Mouse (Mus musculus) cerebral cortex, adult 2 months (tissue): ENCODE data around the gene Htr1d.

Experiments used
- WGBS: fragments of 180-500 bp; shearing (Covaris S2); methylation state at CpG from one replicate; pipeline ENCODE4 v1.1.7; 2018; 5-methylcytosine and 5-hydroxymethylcytosine counted together

The Htr1d gene

DNA sequence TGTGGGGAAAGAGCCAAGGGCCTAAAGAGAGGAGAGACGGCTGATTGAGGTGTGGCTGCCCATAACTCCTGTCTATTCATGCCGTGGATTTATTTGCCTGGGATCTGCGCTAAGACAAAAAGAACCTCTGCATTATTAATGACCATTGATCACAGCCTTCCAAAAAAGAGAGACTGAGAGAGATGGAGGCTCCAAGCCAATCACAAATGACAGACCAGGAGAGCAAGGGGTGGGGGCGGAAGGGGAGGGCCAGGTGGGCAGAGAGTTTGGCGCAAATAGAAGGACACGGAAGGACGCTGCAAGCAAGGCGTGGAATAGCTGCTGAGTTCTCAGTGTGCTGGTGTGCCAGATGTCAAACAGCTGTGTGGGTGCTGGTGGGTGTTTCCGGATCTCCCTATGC, at the start of gene Htr1d:
Gene Htr1d, plus strand, starts transcription at position 301 of the 400 bp plus-strand sequence.
- WGBS: 86% methylated on average over 9 of the region's 9 CpGs

- 72% methylated on average over 5 of the region's 5 CpGs for WGBS
Measured at GRCm38 (mm10) chr4:136377001-136377400, 46.3 kb upstream of the Htr1d start.

DNA sequence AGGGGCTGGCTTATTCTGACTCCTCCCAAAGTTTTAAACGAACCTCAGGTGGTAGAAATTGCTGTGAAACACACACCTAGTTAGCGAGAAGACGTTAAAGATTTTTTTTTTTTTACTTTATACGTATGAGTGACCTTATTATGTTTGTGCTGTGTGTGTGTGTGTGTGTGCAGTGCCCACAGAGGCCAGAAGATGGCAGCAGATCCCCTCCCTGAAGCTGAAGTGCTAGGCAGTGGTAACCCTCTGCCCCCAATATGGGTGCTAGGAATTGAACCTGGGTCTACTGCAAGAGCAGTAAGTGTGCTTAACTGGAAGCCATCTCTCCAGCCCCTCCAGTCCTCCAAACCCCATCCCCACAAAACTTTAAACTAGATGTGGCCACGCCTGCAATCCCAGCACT, 40.3 kb upstream of the Htr1d start:
- 91% methylated on average over 5 of the region's 5 CpGs for WGBS

DNA sequence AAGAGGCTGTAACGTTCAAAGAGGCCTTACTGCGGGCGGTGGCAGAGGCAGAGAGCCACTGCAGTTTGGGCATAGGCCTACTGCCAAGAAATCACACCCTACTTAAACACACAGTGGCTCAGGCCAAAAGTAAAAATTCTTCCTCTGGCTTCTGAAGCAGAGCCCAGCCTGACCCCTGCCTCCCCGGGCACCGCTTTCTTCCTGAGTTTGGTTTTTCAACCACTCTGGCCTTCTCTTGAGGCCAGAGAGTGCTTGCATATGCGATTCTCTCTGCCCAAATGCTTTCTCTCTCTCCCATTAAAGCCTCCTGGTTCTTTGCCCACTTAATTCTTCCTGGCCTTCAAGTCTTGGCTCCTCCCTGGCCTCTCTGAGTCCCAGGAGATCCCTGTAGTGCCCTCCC, 39.5 kb upstream of the Htr1d start:
- WGBS: 61% methylated on average over 6 of the region's 6 CpGs

DNA sequence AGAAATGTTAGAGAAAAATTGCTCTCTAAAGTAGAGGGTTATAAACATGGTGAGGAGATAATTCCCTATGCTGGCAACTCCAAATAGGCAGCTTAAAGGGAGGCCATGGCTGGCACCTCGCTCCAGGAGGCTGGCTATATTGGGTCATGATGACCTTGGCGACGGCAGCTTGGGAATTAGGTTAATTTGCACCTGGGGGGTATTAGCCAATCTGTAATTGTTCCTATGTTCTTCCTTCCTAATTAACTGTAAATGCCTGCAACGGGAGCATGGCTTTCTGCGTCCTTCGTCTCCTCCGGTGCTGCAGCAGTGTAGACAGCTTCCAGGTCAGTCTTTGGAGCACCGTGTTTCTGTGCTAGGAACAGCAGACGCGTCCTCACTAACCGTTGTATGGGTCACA, 36.1 kb upstream of the Htr1d start:
- 64% methylated on average over 11 of the region's 11 CpGs for WGBS

DNA sequence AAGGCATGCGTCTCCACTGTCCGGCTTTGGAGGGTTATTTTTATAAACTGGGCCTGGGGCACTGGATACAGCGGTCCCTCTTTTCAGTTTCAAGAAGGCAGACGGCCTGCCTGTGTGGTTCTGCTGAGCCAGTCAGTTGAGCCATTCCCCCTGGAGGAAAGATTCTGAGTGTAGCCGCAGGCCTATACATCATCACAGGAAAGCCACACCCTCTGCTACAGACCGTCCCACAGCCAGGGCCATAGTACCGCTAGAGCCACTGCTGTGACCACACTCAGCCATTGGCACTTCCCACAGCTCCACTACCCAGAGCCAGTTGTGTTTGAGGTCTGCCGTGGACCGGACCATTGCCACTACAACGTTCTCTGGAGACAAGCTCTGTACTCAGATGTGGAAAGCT, 21.5 kb upstream of the Htr1d start:
- 89% methylated on average over 10 of the region's 10 CpGs for WGBS

- WGBS: 66% methylated on average over 11 of the region's 11 CpGs
Measured at GRCm38 (mm10) chr4:136407831-136408230, 15.5 kb upstream of the Htr1d start.

DNA sequence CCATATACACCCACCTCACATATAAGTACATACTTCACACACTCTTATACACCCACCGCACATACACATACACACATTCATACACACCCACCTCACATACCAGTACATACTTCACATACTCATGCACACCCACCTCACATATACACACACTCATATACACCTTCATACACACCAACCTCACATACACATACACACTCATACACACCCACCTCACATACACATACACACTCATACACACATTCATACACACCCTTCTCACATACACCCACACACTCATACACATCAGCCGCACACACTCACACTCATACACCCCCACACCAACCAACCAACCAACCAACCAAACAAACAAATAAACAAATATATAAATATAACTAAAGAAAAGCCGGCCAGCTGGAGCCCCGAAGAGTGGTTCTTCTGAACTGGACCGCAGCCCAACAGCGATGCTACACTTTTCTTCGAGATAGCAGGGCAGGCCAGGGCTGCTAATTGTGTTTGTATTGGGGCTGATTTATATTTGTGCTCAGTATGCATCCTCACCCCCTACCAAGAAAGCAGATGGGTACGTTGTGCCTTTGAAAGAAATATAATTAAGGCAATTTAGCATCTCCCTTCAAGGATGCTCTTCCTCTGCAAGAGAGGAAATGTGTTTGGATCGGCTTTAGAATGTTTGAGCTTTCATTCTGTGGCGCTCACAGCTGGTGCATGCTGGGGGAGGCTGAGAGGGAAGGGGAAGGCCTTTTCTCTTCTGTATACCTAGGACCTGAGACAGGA, 11.1 kb upstream of the Htr1d start:
- WGBS: 50% methylated on average over 10 of the region's 10 CpGs

DNA sequence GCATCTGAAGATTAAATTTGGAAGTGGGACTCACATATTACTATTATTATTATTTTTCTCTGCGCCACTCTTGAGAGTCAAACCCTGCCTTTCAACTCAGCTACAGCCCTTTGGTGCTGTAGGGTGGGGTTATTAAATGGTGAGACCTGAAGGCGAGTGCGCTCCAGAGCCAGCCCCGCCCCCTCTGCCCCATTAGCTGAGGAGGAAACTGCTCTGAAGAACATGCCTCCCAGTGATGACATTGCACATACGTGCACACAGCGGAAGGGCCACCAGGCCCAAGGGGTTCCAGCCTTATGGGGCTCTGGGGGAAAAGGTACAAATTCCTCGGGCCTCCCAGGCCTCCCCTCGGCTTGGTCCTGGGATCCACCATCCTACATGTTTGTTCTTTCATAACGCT, 7.8 kb upstream of the Htr1d start:
- 89% methylated on average over 9 of the region's 9 CpGs for WGBS

DNA sequence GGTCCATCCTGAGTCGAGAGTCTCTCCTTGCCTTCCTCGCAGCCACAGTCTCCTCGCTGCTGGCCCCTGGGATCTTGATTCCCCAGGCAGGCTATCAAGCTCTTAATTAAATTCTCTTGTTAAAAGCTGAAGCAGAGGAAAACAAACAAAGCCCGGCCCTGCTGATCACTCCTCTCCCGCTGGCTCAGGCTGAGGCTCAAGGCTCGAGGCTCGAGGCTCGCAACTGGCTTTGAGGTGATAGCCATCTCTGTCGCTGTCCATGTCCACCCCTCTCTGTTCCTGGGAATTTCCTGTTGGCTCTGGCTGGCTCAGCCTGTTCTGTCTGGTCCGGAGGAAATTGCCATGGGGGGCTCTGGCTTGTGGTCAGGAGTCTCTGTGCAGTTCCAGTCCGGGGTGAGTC, 4.4 kb upstream of the Htr1d start:
- 45% methylated on average over 11 of the region's 11 CpGs for WGBS

DNA sequence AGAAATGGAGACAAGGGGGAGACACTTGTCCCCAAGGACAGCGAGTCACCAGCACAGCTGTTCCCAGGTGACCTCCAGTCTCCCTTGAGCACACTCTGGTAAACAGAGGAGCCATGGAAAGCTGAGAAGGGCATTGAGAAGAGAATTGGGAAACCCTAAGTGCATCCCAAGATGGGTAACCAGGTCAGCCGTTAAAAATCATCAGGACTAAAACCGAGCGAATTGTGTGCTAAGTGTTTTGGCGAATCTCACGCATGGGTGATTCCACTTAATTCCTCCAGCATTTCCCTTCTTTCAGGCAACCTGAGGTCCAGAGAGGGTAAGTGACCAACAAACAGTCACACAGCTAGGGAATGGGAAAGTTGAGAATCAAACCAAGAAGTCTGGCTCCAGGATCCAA, 3.9 kb upstream of the Htr1d start:
- 74% methylated on average over 6 of the region's 6 CpGs for WGBS

DNA sequence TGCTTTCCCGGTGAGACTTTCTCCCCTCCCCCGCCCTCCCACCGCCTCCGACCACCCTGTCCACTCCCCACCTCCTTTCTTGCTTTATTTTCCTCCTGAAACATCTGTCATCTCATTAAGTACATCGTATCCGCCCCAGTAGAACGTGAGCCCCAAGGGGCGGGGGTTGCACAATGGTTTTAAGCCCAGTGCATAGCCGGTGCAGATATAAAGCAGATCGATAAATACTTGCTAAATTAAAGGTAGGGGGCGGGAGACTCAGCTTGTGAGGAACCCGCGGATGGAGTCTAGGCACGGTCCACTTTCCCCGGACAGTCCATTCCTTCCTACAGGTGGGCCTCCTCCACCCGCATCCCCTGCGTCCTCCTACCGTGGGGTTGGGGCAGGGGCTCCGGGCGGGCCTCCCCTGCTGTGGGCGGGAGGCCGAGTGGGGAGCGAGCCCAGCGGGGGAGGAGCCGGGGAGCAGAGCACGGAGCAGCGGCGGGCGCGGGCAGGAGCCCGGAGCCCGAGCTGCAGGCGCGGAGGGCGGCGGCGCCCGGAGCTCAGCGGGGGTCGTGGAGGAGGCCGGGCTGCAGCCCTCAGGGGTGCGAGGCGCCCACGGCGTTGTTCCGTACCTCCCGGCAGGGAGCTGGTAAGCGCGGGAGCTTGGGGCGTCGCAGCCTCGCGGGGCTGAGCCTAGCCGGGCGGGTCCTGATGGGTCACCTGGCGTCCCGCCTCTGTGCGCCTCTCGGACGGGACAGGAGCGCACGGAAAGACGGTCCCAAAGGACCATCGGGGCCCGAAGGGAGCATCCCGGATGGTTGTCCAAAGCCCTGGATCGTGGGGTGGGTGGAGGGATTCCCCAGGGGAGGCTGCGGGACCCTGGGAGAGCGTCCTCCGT, 1.0 kb downstream of the Htr1d start:
- 1% methylated on average over 66 of the region's 70 CpGs for WGBS

DNA sequence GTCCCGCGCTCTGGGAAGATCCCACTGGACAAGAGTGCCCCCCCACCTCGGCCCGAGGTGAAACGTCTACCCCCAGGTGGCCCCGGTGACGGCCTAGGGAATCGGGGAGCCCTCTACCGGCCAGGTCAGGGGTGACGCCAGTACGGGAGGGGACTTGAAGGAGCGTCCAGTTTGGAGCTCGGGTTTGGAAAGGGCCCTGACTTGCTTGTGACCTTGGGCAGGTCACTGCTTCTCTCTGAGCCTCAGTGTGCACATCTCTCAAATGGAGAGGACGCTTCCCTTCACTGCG, 1.6 kb downstream of the Htr1d start:
- WGBS: 6% methylated on average over 15 of the region's 15 CpGs

DNA sequence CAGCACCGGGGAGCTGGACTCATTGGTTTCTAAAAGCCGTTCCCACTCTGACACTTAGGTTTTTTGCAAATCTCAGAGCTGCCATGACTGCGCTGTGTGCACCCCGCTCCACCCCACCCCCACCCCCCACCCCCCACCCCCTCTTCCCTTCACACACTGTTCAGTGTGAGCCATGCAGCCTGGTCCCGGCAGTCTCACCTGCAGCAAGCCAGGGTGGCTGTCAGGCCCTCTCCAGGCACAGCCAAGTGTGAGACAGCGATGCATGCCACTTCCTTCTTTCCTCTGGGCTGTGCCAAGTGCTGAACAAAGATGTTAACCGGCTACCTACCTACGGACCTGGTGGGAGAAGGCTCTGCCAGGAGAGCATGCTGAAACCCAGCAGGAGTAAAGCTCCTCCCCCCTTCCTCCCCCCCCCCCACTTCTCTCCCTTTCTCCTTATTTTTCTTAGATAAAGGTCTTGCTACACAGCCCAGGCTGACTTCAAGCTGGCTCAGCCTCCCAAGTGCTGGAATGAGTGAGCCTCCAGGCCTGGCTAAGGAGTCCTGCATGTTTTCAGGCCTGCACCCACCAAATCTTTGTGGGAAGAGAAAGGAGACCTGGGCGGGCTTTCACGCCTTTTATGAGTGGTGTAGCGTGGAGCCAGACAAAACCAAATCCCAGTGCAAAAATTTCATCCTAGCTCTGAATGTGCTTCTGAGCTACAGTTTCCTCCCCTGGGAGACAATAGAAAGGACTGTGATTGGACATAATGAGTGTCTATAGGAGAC, 7.5 kb downstream of the Htr1d start:
- WGBS: 35% methylated on average over 11 of the region's 11 CpGs

- WGBS: 12% methylated on average over 3 of the region's 3 CpGs
Measured at GRCm38 (mm10) chr4:136431376-136431693, 8.0 kb downstream of the Htr1d start.

DNA sequence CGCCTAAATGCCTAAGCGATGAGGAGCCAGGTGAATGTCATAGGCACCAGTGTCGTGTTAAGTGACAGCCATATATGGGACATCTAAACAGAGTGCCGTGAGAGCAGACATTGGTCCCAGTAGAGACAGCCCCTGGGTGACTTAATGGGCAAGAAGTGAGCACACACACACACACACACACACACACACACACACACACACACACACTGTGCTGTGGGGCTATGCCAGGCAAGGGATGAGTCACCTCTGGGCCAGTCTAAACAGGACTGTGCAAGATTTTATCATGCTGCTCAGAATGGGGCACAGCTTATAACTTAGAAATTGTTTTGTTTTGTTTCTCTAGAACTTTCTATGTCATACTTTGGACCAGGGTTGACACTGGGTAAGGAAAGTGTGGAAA, 10.7 kb downstream of the Htr1d start:
- 96% methylated on average over 4 of the region's 4 CpGs for WGBS

DNA sequence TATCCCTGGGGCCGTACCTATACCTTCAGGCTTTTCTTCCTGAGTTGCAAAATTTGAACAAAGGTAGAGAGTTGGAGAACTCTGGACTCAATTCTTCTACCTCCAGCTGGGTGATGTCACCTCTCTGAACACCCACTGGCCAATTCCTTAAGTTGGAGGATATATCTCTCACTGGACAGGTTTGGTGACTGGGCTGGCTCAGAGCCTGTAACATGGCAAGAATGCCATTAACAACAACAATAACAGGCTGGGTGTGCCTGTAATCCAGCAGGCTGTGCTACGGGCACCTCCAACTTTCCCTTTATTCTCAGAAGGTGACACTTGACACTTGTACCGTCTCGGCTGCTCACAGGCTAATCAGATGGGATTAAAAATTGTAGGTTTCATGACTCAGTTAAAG, 15.8 kb downstream of the Htr1d start:
- 77% methylated on average over 4 of the region's 4 CpGs for whole genome bisulfite sequencing

- 79% methylated on average over 15 of the region's 15 CpGs for WGBS
Measured at GRCm38 (mm10) chr4:136441354-136442043, 18.2 kb downstream of the Htr1d start.

GRCm38 (mm10) chr4:136444561-136444960, 21.2 kb downstream of the Htr1d start:
- 71% methylated on average over 4 of the region's 4 CpGs for WGBS

GRCm38 (mm10) chr4:136449795-136450194, 26.5 kb downstream of the Htr1d start:
- WGBS: 93% methylated on average over 5 of the region's 5 CpGs

GRCm38 (mm10) chr4:136450271-136450670, 26.9 kb downstream of the Htr1d start:
- 86% methylated on average over 4 of the region's 4 CpGs for WGBS

- 48% methylated on average over 6 of the region's 6 CpGs for WGBS
Measured at GRCm38 (mm10) chr4:136451564-136451963, 28.2 kb downstream of the Htr1d start.
